Mouse (Mus musculus) B cell, adult (primary cell): ENCODE data around the gene Lefty1. TPM values are rescaled to one million over a fixed set of nuclear protein-coding genes. Genes with fewer than 3 reads are reported as not detected.

ENCODE experiments used
- total RNA-seq: library from RNA; stranded (reverse); gene quantifications from 4 replicates; pipeline ENCODE4 v1.2.4, GENCODE M21; 2023; ENCODE audit not compliant: inconsistent age

The Lefty1 gene
- 0.32 to 0.33 TPM in 2 of 4 replicates, not detected in the others for total RNA-seq

GRCm38 (mm10) chr1:180934467-180935419, at the start of gene Lefty1:
Lefty1 (plus strand) TSS chr1:180935022.

GRCm38 (mm10) chr1:180892808-180893207, 42.0 kb upstream of the Lefty1 start, which contains the start of gene Lefty2:
Lefty2 (plus strand) TSS chr1:180893108.

GRCm38 (mm10) chr1:180904039-180904814, 30.6 kb upstream of the Lefty1 start, which contains the start of gene Pycr2:
Pycr2 (plus strand) TSS chr1:180904293.

GRCm38 (mm10) chr1:180942166-180943031, 7.6 kb downstream of the Lefty1 start, which contains the start of gene Tmem63a:
Tmem63a (plus strand) TSS chr1:180942344.

Other genes with a start within 250 kb of the Lefty1 start
- not detected in 4 replicates for gene Mixl1, start 238.0 kb upstream of the Lefty1 start, total RNA-seq
- 59.7 to 62.2 TPM (median 60.5 TPM) in 4 replicates for gene Acbd3, start 209.0 kb upstream of the Lefty1 start, total RNA-seq
- 2,022 to 2,124 TPM (median 2,061 TPM) in 4 replicates for gene H3f3a, start 121.1 kb upstream of the Lefty1 start, total RNA-seq
- 64.4 to 75.5 TPM (median 71.2 TPM) in 4 replicates for gene Sde2, start 83.9 kb upstream of the Lefty1 start, total RNA-seq
- not detected in 4 replicates for gene Lefty2, start 41.9 kb upstream of the Lefty1 start, total RNA-seq
- 14.5 to 24.0 TPM (median 17.8 TPM) in 4 replicates for gene Pycr2, start 30.7 kb upstream of the Lefty1 start, total RNA-seq
- 24.1 to 30.7 TPM (median 27.6 TPM) in 4 replicates for gene Tmem63a, start 7.3 kb downstream of the Lefty1 start, total RNA-seq
- 99.6 to 121 TPM (median 103 TPM) in 4 replicates for gene Ephx1, start 85.9 kb downstream of the Lefty1 start, total RNA-seq
- not detected in 4 replicates for gene 9130409I23Rik, start 116.2 kb downstream of the Lefty1 start, total RNA-seq
- gene Nvl, start 209.2 kb downstream of the Lefty1 start, total RNA-seq: 25.3 to 28.7 TPM (median 27.7 TPM) in 4 replicates
- 18.8 to 30.7 TPM (median 25.6 TPM) in 4 replicates for gene Cnih4, start 209.7 kb downstream of the Lefty1 start, total RNA-seq